Mouse (Mus musculus) brain, embryonic 14.5 days (tissue): Measurements from ENCODE around the gene Dyx1c1.

ENCODE experiments used
- CTCF ChIP-seq: fragments of 200-500 bp; IDR thresholded peaks from 2 replicates; pipeline ENCODE4 v1.5.1; 2012; ENCODE audit warnings: inconsistent platforms, mild to moderate bottlenecking, moderate library complexity, borderline replicate concordance; ENCODE audit not compliant: insufficient read depth, insufficient read length; ENCODE audit errors: extremely low read depth
- POLR2A ChIP-seq: fragments of 200-500 bp; IDR thresholded peaks from 2 replicates; pipeline ENCODE4 v1.6.1; 2012; ENCODE audit warnings: mild to moderate bottlenecking, inconsistent platforms, borderline replicate concordance; ENCODE audit not compliant: poor library complexity, insufficient read depth, insufficient read length, severe bottlenecking; ENCODE audit errors: extremely low read depth

GRCm38 (mm10) chr9:72947010-72947409 lies 11.6 kb upstream of the Dyx1c1 start:
- TF ChIP-seq CTCF (no peak), POLR2A (no peak)
